Mouse (Mus musculus) intestine, embryonic 15.5 days (tissue): Measurements from ENCODE around the gene Ryr1. TPM values are rescaled to one million over a fixed set of nuclear protein-coding genes. Genes with fewer than 3 reads are reported as not detected.
A peak's percentile ranks its signal among the peaks of the same experiment; 100 is the strongest.

Source experiments
- ATAC-seq: fragments of 200-750 bp; cut with Nextera tagmentation; 2 replicates; pipeline ENCODE4 v1.8.0; 2017; ENCODE audit warnings: moderate TSS enrichment, moderate library complexity
- H3K27ac ChIP-seq: fragments of 300-500 bp; sonication (generic); 2 replicates; pipeline ENCODE4 v1.5.1; 2015; ENCODE audit warnings: mild to moderate bottlenecking, inconsistent platforms
- H3K27me3 ChIP-seq: fragments of 300-500 bp; sonication (generic); replicated peaks from 2 replicates; pipeline ENCODE4 v1.6.1; 2015; ENCODE audit warnings: inconsistent platforms
- H3K36me3 ChIP-seq: fragments of 300-500 bp; sonication (generic); 2 replicates; pipeline ENCODE4 v1.6.1; 2015; ENCODE audit warnings: inconsistent platforms
- H3K4me1 ChIP-seq: fragments of 300-500 bp; sonication (generic); replicated peaks from 2 replicates; pipeline ENCODE4 v1.6.1; 2015; ENCODE audit warnings: inconsistent platforms
- H3K4me2 ChIP-seq: fragments of 300-500 bp; sonication (generic); replicated peaks from 2 replicates; pipeline ENCODE4 v1.6.1; 2015; ENCODE audit warnings: mild to moderate bottlenecking, inconsistent platforms
- H3K4me3 ChIP-seq: fragments of 300-500 bp; sonication (generic); replicated peaks from 2 replicates; pipeline ENCODE4 v1.5.1; 2015; ENCODE audit warnings: inconsistent platforms
- H3K9ac ChIP-seq: fragments of 300-500 bp; sonication (generic); 2 replicates; pipeline ENCODE4 v1.6.1; 2015; ENCODE audit warnings: inconsistent platforms
- H3K9me3 ChIP-seq: fragments of 300-500 bp; sonication (generic); 2 replicates; pipeline ENCODE4 v1.6.1; 2016; ENCODE audit warnings: inconsistent platforms
- WGBS: fragments of 180-500 bp; shearing (Covaris S2); methylation state at CpG from one replicate; pipeline ENCODE4 v1.1.7; 2015; 5-methylcytosine and 5-hydroxymethylcytosine counted together
- polyA plus RNA-seq: library from polyadenylated mRNA; unstranded; fragments of >200 nt; fragmentation: Nextera tagmentation; extraction: Ambion mirVana; gene quantifications from 2 replicates; pipeline ENCODE4 v1.2.1, GENCODE M21; 2015

The Ryr1 gene
- polyA plus RNA-seq, 1 experiment from 2014 or later, result 0.67 TPM

- no peak overlapping the region for H3K4me3 ChIP-seq
- no peak for ATAC-seq
- 85% methylated on average over 8 of the region's 8 CpGs for WGBS
These were observed 102.5 kb downstream of the Ryr1 start for GRCm38 (mm10) chr7:29022479-29022878.

GRCm38 (mm10) chr7:29019447-29020220 lies 105.3 kb downstream of the Ryr1 start:
- 3% methylated on average over 88 of the region's 88 CpGs for WGBS
- Histone ChIP-seq H3K4me2 (peak overlapping the region; percentile 85), H3K27ac (no peak overlapping the region), H3K36me3 (no peaks in the 10 kb centered on the region), H3K4me1 (peaks cover 7% of the 10 kb centered on the region), H3K4me3 (peak overlapping the region; percentile 46), H3K9me3 (no peaks in the 10 kb centered on the region), H3K9ac (peak overlapping the region; percentile 39), H3K27me3 (peaks cover 31% of the 10 kb centered on the region)
- no peak for ATAC-seq

More at GRCm38 (mm10) chr7:29022479-29022878, 102.5 kb downstream of the Ryr1 start:
- Histone ChIP-seq H3K4me1 (peaks cover 7% of the 10 kb centered on the region), H3K27me3 (peaks cover 31% of the 10 kb centered on the region), H3K9me3 (no peaks in the 10 kb centered on the region), H3K4me2 (no peak overlapping the region), H3K9ac (no peak overlapping the region), H3K36me3 (no peaks in the 10 kb centered on the region), H3K27ac (no peak overlapping the region)

DNA sequence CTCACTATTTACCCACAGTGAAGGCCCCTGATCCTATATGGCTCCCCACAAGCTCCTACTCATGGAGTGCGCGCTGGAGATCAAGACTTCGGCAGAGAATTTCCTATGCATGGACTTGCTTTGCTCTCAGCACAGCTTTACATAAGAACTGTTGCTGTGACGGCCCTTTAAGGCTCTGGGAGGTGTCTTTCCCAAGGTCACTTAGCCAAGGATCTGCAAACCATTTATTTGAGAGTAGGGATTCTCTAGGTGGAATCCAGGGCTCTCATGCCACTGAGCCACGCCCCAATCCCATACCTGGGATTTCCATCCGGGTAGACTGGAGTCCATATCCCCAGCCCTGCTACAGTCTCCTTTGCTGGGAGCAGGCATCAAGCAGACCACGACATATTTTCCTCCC lies 107.8 kb downstream of the Ryr1 start:
- Histone ChIP-seq H3K4me1 (peaks cover 7% of the 10 kb centered on the region), H3K27ac (no peak overlapping the region), H3K4me3 (no peak overlapping the region), H3K36me3 (no peaks in the 10 kb centered on the region), H3K4me2 (no peak overlapping the region), H3K9me3 (no peaks in the 10 kb centered on the region), H3K27me3 (peaks cover 31% of the 10 kb centered on the region), H3K9ac (no peak overlapping the region)
- no peak for ATAC-seq
- 82% methylated on average over 7 of the region's 7 CpGs for WGBS

DNA sequence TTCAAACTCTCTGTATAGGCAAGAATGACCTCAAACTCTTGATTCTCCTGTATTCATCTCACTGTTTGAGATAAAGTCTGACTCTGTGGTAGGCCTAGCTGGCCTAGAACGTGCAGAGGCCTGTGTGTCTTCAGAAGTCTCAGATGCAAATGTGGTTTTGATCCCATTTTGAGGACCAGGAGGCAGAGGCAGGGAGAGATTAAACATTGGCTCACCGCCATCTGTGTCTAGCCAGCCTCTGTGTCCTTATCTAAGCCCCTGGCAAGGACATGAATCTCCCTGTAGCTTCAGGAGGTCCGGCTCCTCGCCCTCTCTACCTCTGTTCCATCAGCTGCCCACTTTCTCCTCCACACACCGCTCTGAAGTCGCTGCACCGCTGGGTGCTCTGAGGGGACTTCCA lies 108.5 kb downstream of the Ryr1 start:
- WGBS, result 85% methylated on average over 7 of the region's 7 CpGs
- ATAC-seq, result no peak
- Histone ChIP-seq H3K27ac (no peak overlapping the region), H3K27me3 (peaks cover 31% of the 10 kb centered on the region), H3K4me3 (no peak overlapping the region), H3K36me3 (no peaks in the 10 kb centered on the region), H3K4me1 (peaks cover 7% of the 10 kb centered on the region), H3K9me3 (no peaks in the 10 kb centered on the region), H3K4me2 (no peak overlapping the region), H3K9ac (no peak overlapping the region)

DNA sequence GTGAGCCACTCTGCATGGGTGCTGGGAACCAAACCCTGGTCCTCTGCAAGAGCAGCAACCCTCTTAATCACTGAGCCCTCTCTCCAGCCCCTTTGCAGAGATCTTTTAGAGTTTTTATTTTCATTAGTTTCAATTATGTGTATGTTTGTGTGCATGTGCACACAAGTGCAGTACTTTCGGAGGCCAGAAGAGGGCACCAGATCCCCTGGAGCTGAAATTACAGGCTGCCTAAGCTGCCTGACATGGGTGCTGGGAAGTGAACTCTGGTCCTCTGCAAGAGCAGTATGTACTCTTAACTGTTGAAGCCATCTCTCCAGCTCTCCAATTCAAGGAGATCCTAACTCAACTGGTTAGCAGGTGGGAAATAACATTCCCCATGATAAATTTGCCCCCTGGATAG lies 110.0 kb downstream of the Ryr1 start:
- Histone ChIP-seq H3K4me2 (no peak overlapping the region), H3K4me3 (no peak overlapping the region), H3K36me3 (no peaks in the 10 kb centered on the region), H3K27me3 (peaks cover 22% of the 10 kb centered on the region), H3K27ac (no peak overlapping the region), H3K9ac (no peak overlapping the region), H3K4me1 (peaks cover 7% of the 10 kb centered on the region), H3K9me3 (no peaks in the 10 kb centered on the region)
- 97% methylated on average over 1 of the region's 1 CpGs for WGBS
- ATAC-seq, result no peak

- H3K36me3 ChIP-seq, result no peaks in the 10 kb centered on the region
- H3K27me3 ChIP-seq, result no peaks in the 10 kb centered on the region
- H3K4me1 ChIP-seq, result no peaks in the 10 kb centered on the region
- H3K4me2 ChIP-seq, result no peak overlapping the region
- 77% methylated on average over 9 of the region's 9 CpGs for WGBS
- H3K27ac ChIP-seq, result no peak overlapping the region
- H3K9me3 ChIP-seq, result no peaks in the 10 kb centered on the region
- no peak for ATAC-seq
- H3K4me3 ChIP-seq, result no peak overlapping the region
- H3K9ac ChIP-seq, result no peak overlapping the region
These were observed 116.3 kb downstream of the Ryr1 start for GRCm38 (mm10) chr7:29008714-29009113.

DNA sequence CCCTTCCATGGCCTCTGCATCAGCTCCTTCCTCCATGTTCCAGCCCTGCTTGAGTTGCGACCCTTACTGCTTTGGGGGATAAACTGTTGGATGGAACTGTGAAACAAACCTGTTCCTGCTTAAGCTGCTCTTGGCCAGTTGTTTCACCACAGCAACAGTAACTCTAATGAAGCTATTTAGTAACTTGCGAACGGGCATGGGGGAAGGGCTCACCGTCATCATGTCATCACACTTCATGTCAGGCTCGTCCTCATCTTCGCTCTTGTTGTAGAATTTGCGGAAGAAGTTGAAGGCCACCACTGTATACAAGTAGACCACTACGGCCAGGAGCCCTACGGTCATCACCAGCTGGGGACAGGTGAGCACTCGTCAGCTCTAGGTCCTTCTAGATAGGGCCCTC lies 116.8 kb downstream of the Ryr1 start:
- H3K9ac ChIP-seq, result no peak overlapping the region
- 94% methylated on average over 10 of the region's 10 CpGs for WGBS

DNA sequence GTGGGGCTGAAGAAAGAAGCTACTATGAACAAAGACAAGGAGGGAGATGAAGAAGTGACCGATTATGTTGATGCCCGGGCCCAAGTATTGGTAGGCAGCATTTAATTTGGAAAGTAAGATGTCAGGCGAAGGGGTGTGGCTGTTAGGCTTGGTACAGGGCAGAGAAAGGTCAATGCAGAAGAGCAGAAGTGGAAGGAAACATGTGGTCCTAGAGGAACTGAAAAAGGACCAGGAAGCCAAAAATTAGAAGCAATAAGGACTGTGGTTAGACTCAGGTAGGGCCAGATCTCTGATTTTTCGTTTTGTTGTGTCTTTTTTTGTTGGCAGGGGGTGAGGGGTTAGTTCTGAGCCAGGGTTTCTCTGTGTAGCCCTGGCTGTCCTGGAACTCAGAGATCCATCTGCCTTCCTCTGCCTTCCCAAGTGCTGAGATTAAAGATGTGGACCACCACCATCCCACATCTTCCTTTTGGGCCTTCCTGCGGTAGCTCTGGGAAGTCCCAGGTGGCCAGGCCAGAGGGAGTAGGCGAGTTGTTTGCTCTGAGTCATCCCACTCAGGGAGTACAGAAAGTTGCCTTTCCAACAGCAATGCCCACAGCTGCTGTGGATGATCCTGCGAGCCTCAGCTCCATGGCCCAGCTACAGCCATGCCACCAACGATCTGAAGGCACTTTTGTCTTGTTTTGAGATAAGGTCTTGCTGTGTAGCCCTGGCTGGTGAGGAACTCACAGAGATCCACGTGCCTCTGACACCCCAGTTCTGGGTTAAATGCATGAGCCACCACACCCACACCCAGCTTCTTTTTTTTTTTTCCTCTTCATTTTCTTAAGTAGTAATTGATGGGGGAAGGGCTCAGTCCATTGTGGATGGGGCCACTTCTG lies 117.5 kb downstream of the Ryr1 start:
- Histone ChIP-seq H3K27ac (no peak overlapping the region), H3K27me3 (no peaks in the 10 kb centered on the region), H3K4me2 (no peak overlapping the region), H3K9me3 (no peaks in the 10 kb centered on the region), H3K9ac (no peak overlapping the region), H3K36me3 (no peaks in the 10 kb centered on the region), H3K4me1 (no peaks in the 10 kb centered on the region), H3K4me3 (no peak overlapping the region)
- ATAC-seq, result no peak
- WGBS, result 78% methylated on average over 9 of the region's 9 CpGs

More for the DNA sequence above, 116.8 kb downstream of the Ryr1 start:
- Histone ChIP-seq H3K4me3 (no peak overlapping the region), H3K36me3 (no peaks in the 10 kb centered on the region), H3K27ac (no peak overlapping the region), H3K4me1 (no peaks in the 10 kb centered on the region), H3K4me2 (no peak overlapping the region), H3K27me3 (no peaks in the 10 kb centered on the region), H3K9me3 (no peaks in the 10 kb centered on the region)
- ATAC-seq, result no peak

DNA sequence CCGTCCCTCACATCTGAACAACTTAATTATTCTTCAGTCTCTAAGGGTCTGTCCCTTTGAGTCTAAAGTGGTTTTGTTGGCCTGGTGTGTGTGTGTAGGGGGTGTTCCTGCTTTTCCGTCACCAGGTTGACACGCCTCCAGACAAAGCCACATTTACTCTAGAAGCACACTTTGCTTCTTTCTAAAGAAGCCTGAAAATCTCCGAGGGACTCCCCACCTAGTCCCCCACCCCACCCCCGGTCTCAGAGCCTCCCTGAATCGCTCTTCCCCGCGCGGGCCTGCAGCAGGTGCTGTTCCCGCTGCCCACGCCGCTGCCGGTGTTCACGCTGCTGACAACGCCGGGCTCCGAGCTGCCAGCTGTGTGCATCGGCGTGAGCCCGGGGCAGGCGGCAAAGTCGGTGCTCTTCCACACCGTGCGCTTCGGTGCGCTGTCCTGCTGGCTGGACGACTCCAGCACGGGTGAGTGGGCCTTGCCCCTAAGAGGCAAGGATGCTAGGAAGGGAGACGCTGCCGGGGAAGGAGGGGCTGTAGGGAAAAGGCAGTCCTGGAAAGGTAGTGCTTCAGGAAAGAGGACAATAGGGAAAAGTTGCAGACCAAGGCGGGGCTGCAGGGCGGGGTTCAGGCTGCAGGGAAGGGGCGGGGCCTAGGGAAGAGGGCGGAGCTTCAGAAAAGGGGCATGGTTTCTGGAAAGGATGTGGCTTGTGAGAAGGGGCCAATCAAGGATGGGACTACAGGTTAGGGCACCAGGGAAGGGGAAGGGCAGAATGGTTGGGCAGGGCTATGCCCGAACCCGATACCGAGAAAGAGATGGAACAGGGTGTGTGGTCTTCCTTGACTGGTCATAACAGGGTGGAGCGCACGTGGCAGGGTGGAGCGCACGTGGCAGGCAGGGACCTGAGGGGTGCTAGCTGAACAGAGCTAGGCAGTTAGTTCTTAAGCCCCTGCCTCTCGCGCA lies 124.1 kb downstream of the Ryr1 start:
- peaks cover 8% of the 10 kb centered on the region for H3K4me1 ChIP-seq
- WGBS, result 5% methylated on average over 43 of the region's 43 CpGs
- H3K9ac ChIP-seq, result peak overlapping the region; percentile 45
- H3K4me2 ChIP-seq, result peak overlapping the region; percentile 88
- H3K27ac ChIP-seq, result peak overlapping the region; percentile 34; the same call in 1 of the 2 replicates
- H3K9me3 ChIP-seq, result no peaks in the 10 kb centered on the region
- ATAC-seq, result peak; percentile 95
- H3K36me3 ChIP-seq, result no peaks in the 10 kb centered on the region
- H3K4me3 ChIP-seq, result peak overlapping the region; percentile 46
- H3K27me3 ChIP-seq, result no peaks in the 10 kb centered on the region

- Histone ChIP-seq H3K4me2 (no peak overlapping the region), H3K9ac (no peak overlapping the region), H3K9me3 (no peaks in the 10 kb centered on the region), H3K27me3 (no peaks in the 10 kb centered on the region), H3K4me3 (no peak overlapping the region), H3K27ac (no peak overlapping the region), H3K36me3 (no peaks in the 10 kb centered on the region), H3K4me1 (no peaks in the 10 kb centered on the region)
- ATAC-seq, result no peak
- 84% methylated on average over 3 of the region's 3 CpGs for WGBS
These were observed 131.6 kb downstream of the Ryr1 start for GRCm38 (mm10) chr7:28993402-28993801.

- no peaks in the 10 kb centered on the region for H3K36me3 ChIP-seq
- H3K4me2 ChIP-seq, result no peak overlapping the region
- H3K9ac ChIP-seq, result no peak overlapping the region
- no peak overlapping the region for H3K27ac ChIP-seq
- no peaks in the 10 kb centered on the region for H3K27me3 ChIP-seq
- H3K4me3 ChIP-seq, result no peak overlapping the region
- H3K4me1 ChIP-seq, result no peaks in the 10 kb centered on the region
- H3K9me3 ChIP-seq, result no peaks in the 10 kb centered on the region
- no peak for ATAC-seq
- 79% methylated on average over 3 of the region's 3 CpGs for WGBS
These were observed 132.0 kb downstream of the Ryr1 start for GRCm38 (mm10) chr7:28992997-28993396.

DNA sequence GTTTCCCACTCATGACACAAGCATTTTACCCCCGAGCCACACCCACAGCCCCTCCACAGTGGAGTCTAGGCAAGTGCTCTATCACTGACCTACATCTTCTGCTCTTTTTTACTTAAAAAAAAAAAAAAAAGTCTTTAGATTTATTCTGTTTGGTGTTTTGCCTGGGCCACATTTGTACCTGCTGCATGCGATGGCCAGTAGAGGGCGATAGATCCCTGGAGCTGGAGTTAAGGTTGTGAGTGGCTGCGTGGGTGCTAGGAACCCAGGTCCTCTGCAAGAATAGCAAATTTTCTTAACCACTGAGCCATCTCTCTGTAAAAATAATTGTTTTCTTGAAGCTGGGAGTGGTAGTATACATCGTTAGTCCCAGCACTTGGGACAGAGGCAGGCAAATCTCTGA lies 133.4 kb downstream of the Ryr1 start:
- no peak overlapping the region for H3K4me3 ChIP-seq
- no peak overlapping the region for H3K27ac ChIP-seq
- no peaks in the 10 kb centered on the region for H3K9me3 ChIP-seq
- H3K9ac ChIP-seq, result no peak overlapping the region
- H3K4me2 ChIP-seq, result no peak overlapping the region
- no peaks in the 10 kb centered on the region for H3K36me3 ChIP-seq
- H3K4me1 ChIP-seq, result no peaks in the 10 kb centered on the region
- WGBS, result 73% methylated on average over 5 of the region's 5 CpGs
- ATAC-seq, result no peak
- no peaks in the 10 kb centered on the region for H3K27me3 ChIP-seq
